Mouse (Mus musculus): ENCODE measurements around the gene Vsig10. TPM values are rescaled to one million over a fixed set of nuclear protein-coding genes. Genes with fewer than 3 reads are reported as not detected.

Vsig10 gene
- polyA plus RNA-seq (2017; shearing (Covaris generic)): 1 to 10 TPM; 4.9 to 9.6 TPM

GRCm38 (mm10) chr5:117318741-117319629 lies at the start of gene Vsig10:
Gene Vsig10, plus strand, starts transcription at chr5:117319083.

GRCm38 (mm10) chr5:117286831-117287822 lies 31.8 kb upstream of the Vsig10 start, which contains the start of gene Pebp1:
Gene Pebp1, minus strand, starts transcription at chr5:117287625.

DNA sequence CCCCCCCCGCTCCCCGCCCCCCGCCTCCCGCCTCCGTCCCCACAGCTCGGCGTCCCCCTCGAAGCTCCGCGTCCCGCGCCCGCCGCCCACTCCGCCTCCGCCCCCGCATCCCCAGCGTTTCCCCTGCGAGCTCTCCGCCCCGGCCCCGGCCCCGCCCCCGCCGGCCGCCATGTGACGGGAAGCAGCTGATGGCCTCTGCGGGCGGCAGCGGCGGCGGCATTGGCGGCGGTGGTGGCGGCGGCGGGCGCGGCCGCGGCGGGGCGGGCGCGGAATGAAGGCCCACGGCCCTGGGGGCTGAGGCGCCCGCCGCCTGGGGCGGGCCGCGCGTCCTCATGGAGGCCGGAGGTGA lies 38.2 kb downstream of the Vsig10 start, which contains the start of gene Wsb2:
Wsb2 (plus strand) TSS at position 176 of the 349 bp plus-strand sequence.

DNA sequence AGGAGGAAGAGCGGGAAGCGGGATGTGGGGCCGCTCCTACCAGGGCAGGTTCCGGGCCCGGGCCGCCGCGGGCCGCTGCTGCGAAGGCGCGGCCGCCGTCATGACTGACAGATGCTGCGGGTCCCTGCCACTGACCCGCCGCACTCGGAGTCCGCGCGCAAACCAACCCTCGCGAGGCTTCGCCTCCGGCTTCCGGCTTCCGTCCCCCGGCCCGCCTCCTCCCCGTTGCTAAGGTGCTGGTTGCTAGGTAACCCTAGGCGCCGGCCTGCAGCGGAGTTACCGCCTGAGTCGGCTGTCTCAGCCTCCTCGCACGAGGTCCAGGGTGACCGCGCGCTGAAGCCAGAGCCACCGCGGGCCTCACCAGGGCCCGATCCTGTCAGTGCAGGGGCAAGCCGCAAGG lies 70.0 kb downstream of the Vsig10 start, which contains the start of gene Rfc5:
Rfc5 (minus strand) TSS at position 171 of the 400 bp plus-strand sequence.

Other genes starting within 250 kb of the Vsig10 start
- gene Suds3, start 203.0 kb upstream of the Vsig10 start, polyA plus RNA-seq (2017; shearing (Covaris generic)): 10 to 100 TPM; 61.3 to 69.2 TPM
- 100 to 1,000 TPM in 1 of 2 experiments, 10 to 100 TPM in 1; 98.2 to 117 TPM for gene Taok3, start 199.0 kb upstream of the Vsig10 start, polyA plus RNA-seq (2017; shearing (Covaris generic))
- gene Pebp1, start 31.5 kb upstream of the Vsig10 start, polyA plus RNA-seq (2017; shearing (Covaris generic)): 100 to 1,000 TPM; 185 to 276 TPM
- gene Wsb2, start 38.2 kb downstream of the Vsig10 start, polyA plus RNA-seq (2017; shearing (Covaris generic)): 10 to 100 TPM; 53.4 to 63.9 TPM
- 10 to 100 TPM; 40.1 to 67.1 TPM for gene Rfc5, start 70.0 kb downstream of the Vsig10 start, polyA plus RNA-seq (2017; shearing (Covaris generic))
- under 1 TPM; 0.32 to 0.53 TPM for gene Ksr2, start 94.9 kb downstream of the Vsig10 start, polyA plus RNA-seq (2017; shearing (Covaris generic))

All from activated CD4-positive, CD25-positive, alpha-beta regulatory T cell (primary cell).